Mouse (Mus musculus): ENCODE results near the gene Inca1. TPM values are rescaled to one million over a fixed set of nuclear protein-coding genes. Genes with fewer than 3 reads are reported as not detected.

Inca1 gene
- polyA plus RNA-seq, 1 experiment from 2014 or later, result 1.5 TPM

GRCm38 (mm10) chr11:70654923-70655570 is 44.9 kb downstream of the Inca1 start:
- Histone ChIP-seq H3K9ac (replicated peaks) (peak overlapping the region; percentile 97), H3K4me1 (peaks cover 41% of the 10 kb centered on the region), H3K36me3 (peaks cover 24% of the 10 kb centered on the region), H3K27me3 (no peaks in the 10 kb centered on the region), H3K9me3 (no peaks in the 10 kb centered on the region), H3K4me3 (peak overlapping the region; percentile 99), H3K4me2 (replicated peaks) (peak overlapping the region; percentile 72), H3K27ac (replicated peaks) (peak overlapping the region; percentile 97)
- ATAC-seq (replicated peaks), result peak; percentile 62
- WGBS, result under 1% methylated on average over 48 of the region's 48 CpGs

DNA sequence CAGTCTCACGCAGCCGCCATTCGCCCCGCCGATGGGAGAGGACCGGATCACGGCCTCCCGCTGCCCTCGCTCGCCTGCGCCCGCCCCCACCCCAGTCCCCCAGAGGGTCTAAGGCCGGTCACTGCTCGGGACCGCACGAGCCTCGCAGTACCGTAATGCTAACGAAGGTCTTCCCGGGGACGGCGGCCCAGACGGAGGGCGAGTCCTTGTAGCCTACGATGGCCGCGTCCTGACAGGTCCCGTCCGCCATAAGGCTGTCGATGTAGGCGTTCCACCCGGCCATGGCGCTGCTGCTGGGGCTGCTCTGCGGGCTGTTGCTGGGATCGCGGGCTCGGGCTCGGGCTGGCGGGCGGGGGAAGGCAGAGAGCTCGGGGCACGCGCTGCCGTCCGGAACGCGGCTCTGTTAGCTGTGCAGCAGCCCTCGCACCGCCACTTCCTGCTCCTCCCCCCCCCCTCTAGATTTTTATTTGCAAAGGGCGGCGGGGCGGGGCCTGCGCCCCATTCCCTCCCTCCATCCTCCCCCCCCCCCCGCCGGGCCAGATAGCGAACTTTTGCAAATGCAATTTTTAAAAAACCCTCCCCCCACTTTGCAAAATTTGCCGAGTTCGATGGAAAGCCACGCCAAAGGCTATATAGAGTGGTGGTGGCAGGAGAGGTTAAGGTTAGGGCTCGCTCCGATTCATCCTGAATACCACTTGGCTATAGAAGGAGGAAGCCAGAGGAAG is 45.6 kb downstream of the Inca1 start, which contains the start of gene Pfn1:
Gene Pfn1 (minus strand): TSS at position 447 of the 725 bp plus-strand sequence.
- ATAC-seq (replicated peaks), result peak; percentile 59

GRCm38 (mm10) chr11:70653345-70654197 is 46.4 kb downstream of the Inca1 start:
- H3K9me3 ChIP-seq, result no peaks in the 10 kb centered on the region
- H3K4me1 ChIP-seq, result peaks cover 54% of the 10 kb centered on the region
- peak overlapping the region; percentile 97 for H3K9ac ChIP-seq (replicated peaks)
- peak; percentile 66 for ATAC-seq (replicated peaks)
- peak overlapping the region; percentile 72 for H3K4me2 ChIP-seq (replicated peaks)
- peak overlapping the region; percentile 97 for H3K27ac ChIP-seq (replicated peaks)
- peak overlapping the region; percentile 99 for H3K4me3 ChIP-seq
- under 1% methylated on average over 51 of the region's 63 CpGs for WGBS
- H3K36me3 ChIP-seq, result peaks cover 37% of the 10 kb centered on the region
- H3K27me3 ChIP-seq, result no peaks in the 10 kb centered on the region

More for the DNA sequence above, 45.6 kb downstream of the Inca1 start, which contains the start of gene Pfn1:
- Histone ChIP-seq H3K27ac (replicated peaks) (peak within 1 kb of the TSS; percentile 97), H3K9me3 (no peaks in the 10 kb centered on the region), H3K4me3 (peak within 1 kb of the TSS; percentile 99), H3K27me3 (no peaks in the 10 kb centered on the region), H3K9ac (replicated peaks) (peak within 1 kb of the TSS; percentile 97), H3K4me1 (peaks cover 46% of the 10 kb centered on the region), H3K36me3 (peaks cover 31% of the 10 kb centered on the region), H3K4me2 (replicated peaks) (peak within 1 kb of the TSS; percentile 72)
- under 1% methylated on average over 56 of the region's 61 CpGs for WGBS

DNA sequence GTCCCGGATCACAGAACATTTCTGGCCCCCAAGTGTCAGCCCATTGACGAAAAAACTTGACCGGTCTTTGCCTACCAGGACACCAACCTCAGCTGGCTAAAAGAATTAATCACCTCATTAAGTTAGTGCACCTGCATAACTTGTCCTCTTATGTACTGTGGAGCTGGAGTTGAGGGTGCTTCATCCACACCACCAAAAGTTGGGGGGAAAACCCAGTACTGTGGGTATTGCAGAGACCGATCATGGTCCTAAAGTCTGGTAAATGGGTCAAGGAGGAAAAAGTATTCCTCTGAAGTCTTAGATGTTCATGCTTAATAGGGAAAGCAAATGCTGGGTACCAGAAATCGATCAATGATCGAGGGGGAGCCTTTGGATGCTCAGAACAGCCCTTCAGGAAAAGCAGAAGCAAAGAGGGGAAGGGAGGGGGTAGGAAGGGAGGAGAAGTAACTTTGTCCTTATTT is 47.0 kb downstream of the Inca1 start:
- Histone ChIP-seq H3K36me3 (peaks cover 37% of the 10 kb centered on the region), H3K4me2 (replicated peaks) (peak overlapping the region; percentile 72), H3K4me3 (peak overlapping the region; percentile 99), H3K27me3 (no peaks in the 10 kb centered on the region), H3K9me3 (no peaks in the 10 kb centered on the region), H3K9ac (replicated peaks) (peak overlapping the region; percentile 97), H3K27ac (replicated peaks) (peak overlapping the region; percentile 97), H3K4me1 (peaks cover 60% of the 10 kb centered on the region)
- ATAC-seq (replicated peaks), result no peak
- 62% methylated on average over 6 of the region's 6 CpGs for WGBS

GRCm38 (mm10) chr11:70652029-70652883 is 47.7 kb downstream of the Inca1 start:
- Histone ChIP-seq H3K36me3 (peaks cover 37% of the 10 kb centered on the region), H3K9me3 (no peaks in the 10 kb centered on the region), H3K27me3 (no peaks in the 10 kb centered on the region), H3K27ac (replicated peaks) (no peak overlapping the region), H3K4me1 (peaks cover 62% of the 10 kb centered on the region), H3K4me2 (replicated peaks) (peak overlapping the region; percentile 72), H3K9ac (replicated peaks) (peak overlapping the region; percentile 97; the same call in 1 of the 2 replicates), H3K4me3 (peak overlapping the region; percentile 99)
- no peak for ATAC-seq (replicated peaks)
- WGBS, result 72% methylated on average over 12 of the region's 12 CpGs

DNA sequence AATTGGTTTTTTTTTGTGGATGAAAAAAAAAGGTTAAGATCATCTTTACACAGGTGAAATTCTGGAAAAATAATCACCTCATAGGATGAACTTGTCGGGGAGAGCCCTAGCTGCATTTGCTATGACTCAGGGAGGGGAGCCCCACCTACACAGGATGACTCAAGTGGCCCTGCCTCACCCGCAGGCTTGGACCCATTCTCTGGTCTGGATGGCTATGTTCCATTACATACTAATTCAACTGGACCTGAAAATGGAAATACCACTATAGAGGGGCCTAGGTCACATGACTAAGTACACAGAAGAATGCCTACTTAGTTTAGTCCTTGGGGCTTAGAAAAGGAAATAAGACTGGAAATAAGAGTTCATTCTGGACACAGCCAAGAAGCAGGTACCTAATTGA is 48.6 kb downstream of the Inca1 start:
- H3K4me1 ChIP-seq, result peaks cover 57% of the 10 kb centered on the region
- no peaks in the 10 kb centered on the region for H3K27me3 ChIP-seq
- WGBS, result 82% methylated on average over 2 of the region's 2 CpGs
- no peak overlapping the region for H3K9ac ChIP-seq (replicated peaks)
- no peak for ATAC-seq (replicated peaks)
- no peaks in the 10 kb centered on the region for H3K9me3 ChIP-seq
- no peak overlapping the region for H3K4me3 ChIP-seq
- no peak overlapping the region for H3K27ac ChIP-seq (replicated peaks)
- peaks cover 37% of the 10 kb centered on the region for H3K36me3 ChIP-seq
- no peak overlapping the region for H3K4me2 ChIP-seq (replicated peaks)

DNA sequence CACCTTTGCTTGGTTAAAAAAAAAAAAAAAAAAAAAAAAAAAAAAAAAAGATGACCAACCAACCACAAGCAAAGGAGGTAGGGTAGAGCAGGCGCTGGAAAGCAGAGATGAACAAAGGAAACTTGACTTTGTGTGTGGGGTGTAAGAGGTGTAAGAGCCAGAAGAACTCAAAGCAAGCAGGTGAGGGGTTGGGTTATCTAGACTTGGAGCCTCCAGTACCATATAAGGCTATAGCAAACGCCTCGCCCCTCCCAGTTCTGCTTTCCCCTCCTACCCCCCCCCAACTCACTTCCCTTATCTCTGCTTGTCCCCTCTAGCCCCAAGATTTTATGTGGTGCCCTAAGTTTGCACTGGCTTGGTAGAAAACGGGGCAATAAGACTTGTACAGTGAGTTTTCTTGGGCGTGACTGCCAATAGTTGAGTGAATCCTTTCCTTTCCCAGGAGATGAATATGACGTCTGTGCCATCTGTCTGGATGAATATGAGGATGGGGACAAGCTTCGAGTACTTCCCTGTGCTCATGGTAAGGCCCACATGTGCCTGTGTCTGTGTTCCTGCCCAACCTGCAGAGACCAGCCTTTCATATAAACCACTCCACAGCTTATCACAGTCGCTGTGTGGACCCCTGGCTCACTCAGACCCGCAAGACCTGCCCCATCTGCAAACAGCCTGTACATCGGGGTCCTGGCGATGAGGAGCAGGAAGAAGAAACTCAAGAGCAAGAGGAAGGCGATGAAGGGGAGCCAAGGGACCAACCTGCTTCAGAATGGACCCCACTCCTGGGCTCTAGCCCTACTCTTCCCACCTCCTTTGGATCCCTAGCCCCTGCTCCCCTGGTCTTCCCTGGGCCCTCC is 49.4 kb downstream of the Inca1 start:
- H3K9me3 ChIP-seq, result no peaks in the 10 kb centered on the region
- H3K9ac ChIP-seq (replicated peaks), result no peak overlapping the region
- no peak overlapping the region for H3K27ac ChIP-seq (replicated peaks)
- WGBS, result 84% methylated on average over 12 of the region's 12 CpGs
- no peak for ATAC-seq (replicated peaks)
- H3K4me3 ChIP-seq, result no peak overlapping the region
- no peak overlapping the region for H3K4me2 ChIP-seq (replicated peaks)
- H3K36me3 ChIP-seq, result peaks cover 37% of the 10 kb centered on the region
- H3K27me3 ChIP-seq, result no peaks in the 10 kb centered on the region
- H3K4me1 ChIP-seq, result peaks cover 57% of the 10 kb centered on the region

DNA sequence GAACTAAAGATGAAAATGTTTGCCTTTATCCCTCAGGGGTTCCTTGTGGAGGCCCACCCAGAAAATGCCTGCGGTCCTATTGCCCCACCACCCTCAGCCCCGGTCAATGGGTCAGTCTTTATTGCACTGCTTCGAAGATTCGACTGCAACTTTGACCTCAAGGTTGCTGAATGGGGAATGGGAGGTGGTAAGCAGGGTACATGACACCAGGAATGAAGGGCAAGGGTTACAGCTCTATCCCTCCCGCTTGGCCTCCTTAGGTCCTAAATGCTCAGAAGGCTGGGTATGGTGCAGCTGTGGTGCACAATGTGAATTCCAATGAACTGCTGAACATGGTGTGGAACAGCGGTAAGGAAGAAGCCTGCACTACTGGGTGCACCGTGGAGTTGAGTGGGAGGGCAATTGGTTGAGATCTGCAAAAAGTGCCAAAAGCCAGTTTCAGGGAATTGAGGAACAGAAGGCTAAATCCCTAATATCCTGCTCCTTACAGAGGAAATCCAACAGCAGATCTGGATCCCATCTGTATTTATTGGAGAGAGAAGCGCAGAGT is 50.7 kb downstream of the Inca1 start:
- no peak overlapping the region for H3K9ac ChIP-seq (replicated peaks)
- H3K4me1 ChIP-seq, result peaks cover 57% of the 10 kb centered on the region
- peaks cover 45% of the 10 kb centered on the region for H3K36me3 ChIP-seq
- H3K27me3 ChIP-seq, result no peaks in the 10 kb centered on the region
- no peak overlapping the region for H3K27ac ChIP-seq (replicated peaks)
- 86% methylated on average over 8 of the region's 8 CpGs for WGBS
- 0 out of 2 replicates have a peak overlapping the region, but pooled peaks have one; percentile 94 for H3K4me2 ChIP-seq (replicated peaks)
- ATAC-seq (replicated peaks), result no peak
- no peaks in the 10 kb centered on the region for H3K9me3 ChIP-seq
- H3K4me3 ChIP-seq, result peak overlapping the region; percentile 65; the same call in 1 of the 2 replicates

DNA sequence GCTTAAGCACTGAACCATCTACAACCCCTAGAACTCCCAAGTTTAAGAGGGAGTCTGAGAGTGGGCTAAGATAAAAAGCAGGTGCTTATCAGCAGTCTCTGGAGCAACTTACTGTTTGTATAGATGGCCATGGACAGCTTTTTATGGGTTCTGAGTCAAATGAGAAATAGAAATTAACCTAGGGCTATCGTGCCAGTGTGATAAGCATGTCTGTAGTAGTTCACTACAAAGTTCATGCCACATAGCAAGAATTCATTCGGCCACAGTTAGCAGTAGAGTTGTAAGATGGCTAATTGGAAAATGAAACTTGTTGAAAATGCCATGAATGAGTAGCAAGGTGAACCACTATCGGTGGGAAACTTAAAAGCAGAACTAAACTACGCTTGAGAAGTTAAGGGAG is 51.4 kb downstream of the Inca1 start:
- no peak overlapping the region for H3K27ac ChIP-seq (replicated peaks)
- no peaks in the 10 kb centered on the region for H3K27me3 ChIP-seq
- H3K36me3 ChIP-seq, result peaks cover 49% of the 10 kb centered on the region
- no peak for ATAC-seq (replicated peaks)
- H3K9ac ChIP-seq (replicated peaks), result no peak overlapping the region
- no peaks in the 10 kb centered on the region for H3K9me3 ChIP-seq
- peak overlapping the region; percentile 94 for H3K4me2 ChIP-seq (replicated peaks)
- 87% methylated on average over 4 of the region's 4 CpGs for WGBS
- peak overlapping the region; percentile 65 for H3K4me3 ChIP-seq
- peaks cover 56% of the 10 kb centered on the region for H3K4me1 ChIP-seq

- H3K36me3 ChIP-seq, result peaks cover 53% of the 10 kb centered on the region
Measured at GRCm38 (mm10) chr11:70647716-70648420, 52.1 kb downstream of the Inca1 start.

More at GRCm38 (mm10) chr11:70647716-70648420, 52.1 kb downstream of the Inca1 start:
- H3K27ac ChIP-seq (replicated peaks), result peak overlapping the region; percentile 98
- H3K27me3 ChIP-seq, result no peaks in the 10 kb centered on the region
- peak overlapping the region; percentile 94 for H3K4me2 ChIP-seq (replicated peaks)
- peak overlapping the region; percentile 75 for H3K9ac ChIP-seq (replicated peaks)
- no peaks in the 10 kb centered on the region for H3K9me3 ChIP-seq
- peak; percentile 3; the same call in 1 of the 2 replicates for ATAC-seq (replicated peaks)
- WGBS, result 5% methylated on average over 28 of the region's 28 CpGs
- H3K4me3 ChIP-seq, result peak overlapping the region; percentile 65
- H3K4me1 ChIP-seq, result peaks cover 50% of the 10 kb centered on the region

All from forebrain, embryonic 15.5 days (tissue).